Mouse (Mus musculus): ENCODE data around the gene Vmn2r18. TPM values are rescaled to one million over a fixed set of nuclear protein-coding genes. Genes with fewer than 3 reads are reported as not detected.

Vmn2r18 gene
- not detected in 2 replicates for polyA plus RNA-seq (2015; fragmentation: Nextera tagmentation; extraction: Ambion mirVana)

DNA sequence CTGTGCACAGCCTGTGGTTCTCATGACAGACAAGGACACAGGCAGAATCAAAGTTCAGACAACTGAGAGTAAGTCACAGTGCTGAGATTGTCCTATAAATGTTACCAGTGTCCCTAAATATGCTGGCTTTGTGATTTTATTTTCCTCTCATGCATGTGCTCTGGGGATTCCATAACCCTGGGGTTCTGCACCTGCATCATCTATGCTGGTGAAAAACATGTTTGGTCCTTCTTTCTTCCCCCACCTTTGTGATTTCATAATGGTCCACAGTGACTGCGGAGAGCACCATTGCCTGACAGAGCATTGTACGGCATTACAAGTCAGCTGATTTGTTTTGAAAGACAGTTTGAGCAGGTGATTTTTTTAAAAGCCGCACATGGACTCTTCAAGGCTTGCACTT is at the start of gene Vmn2r18:
Gene Vmn2r18, minus strand, starts transcription at position 101 of the 400 bp plus-strand sequence.
- H3K4me1 ChIP-seq (replicated peaks): no peaks in the 10 kb centered on the region
- H3K4me3 ChIP-seq: no peak within 1 kb of the TSS
- no peaks in the 10 kb centered on the region for H3K36me3 ChIP-seq
- H3K4me2 ChIP-seq: no peak within 1 kb of the TSS
- no peaks in the 10 kb centered on the region for H3K27me3 ChIP-seq
- no peaks in the 10 kb centered on the region for H3K9me3 ChIP-seq
- 91% methylated on average over 3 of the region's 3 CpGs for WGBS
- ATAC-seq (ENCODE audit: low read depth): no peak
- H3K9ac ChIP-seq: no peak within 1 kb of the TSS
- H3K27ac ChIP-seq (replicated peaks): no peak within 1 kb of the TSS

DNA sequence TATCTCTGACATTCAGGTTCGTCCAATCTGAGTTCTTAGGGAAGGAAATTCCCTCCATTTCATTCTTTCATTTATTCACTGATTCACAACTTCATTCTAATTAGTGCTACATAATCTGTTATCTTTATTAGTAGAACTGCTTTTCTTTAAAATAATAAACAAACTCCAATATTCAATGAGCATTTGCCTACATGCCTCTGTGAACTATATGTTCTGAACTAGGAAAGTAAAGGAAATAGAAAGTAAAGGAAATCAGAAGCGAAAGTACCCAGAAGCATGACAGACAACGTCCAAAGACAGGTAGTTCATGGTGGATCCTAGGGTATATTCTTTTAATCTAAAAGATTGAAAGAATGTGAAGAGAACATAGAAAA is 45.6 kb upstream of the Vmn2r18 start:
- Histone ChIP-seq H3K9me3 (no peaks in the 10 kb centered on the region), H3K9ac (no peak overlapping the region)
- no peak for ATAC-seq (ENCODE audit: low read depth)

DNA sequence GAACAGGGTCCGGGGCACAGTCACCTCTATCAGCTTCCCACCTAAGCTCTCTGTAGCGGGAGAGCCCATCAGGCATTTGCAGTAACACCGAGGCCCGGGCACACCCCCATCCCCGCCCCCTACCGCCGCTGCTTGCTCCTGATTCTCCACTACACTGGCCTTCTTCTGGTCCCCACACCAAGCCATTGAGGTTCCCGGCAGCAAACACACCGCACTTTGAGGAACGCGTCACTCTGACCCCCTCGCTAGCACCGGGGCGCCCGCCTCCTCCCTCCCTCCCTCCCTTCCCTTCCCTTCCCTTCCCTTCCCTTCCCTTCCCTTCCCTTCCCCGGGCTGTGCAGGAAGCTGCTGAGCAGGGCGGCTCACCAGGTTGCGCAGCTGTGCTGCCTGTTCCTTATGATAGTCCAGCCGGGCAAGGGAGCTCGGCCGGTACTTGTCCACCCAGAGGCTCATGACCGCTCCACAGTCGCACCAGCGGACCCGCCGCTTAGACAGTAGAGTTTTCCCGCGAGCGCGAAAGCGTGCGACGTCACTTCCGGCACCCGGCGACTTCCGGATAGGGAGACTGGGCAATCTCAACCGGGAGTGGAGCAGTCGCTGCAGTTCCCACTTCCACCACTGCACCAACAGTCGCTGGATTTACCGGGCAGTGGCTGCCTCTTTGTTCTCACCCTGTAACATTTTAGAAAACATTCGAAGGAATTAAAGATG is 45.0 kb upstream of the Vmn2r18 start, which contains the start of gene Rfc3:
Gene Rfc3, minus strand, starts transcription at position 543 of the 711 bp plus-strand sequence.
- ATAC-seq (ENCODE audit: low read depth): peak; percentile 99

More for the DNA sequence above, 45.6 kb upstream of the Vmn2r18 start:
- peaks cover 29% of the 10 kb centered on the region for H3K36me3 ChIP-seq
- 64% methylated on average over 3 of the region's 3 CpGs for WGBS
- H3K4me1 ChIP-seq (replicated peaks): peaks cover 14% of the 10 kb centered on the region
- H3K27me3 ChIP-seq: no peaks in the 10 kb centered on the region
- H3K27ac ChIP-seq (replicated peaks): peak overlapping the region; percentile 81; the same call in 1 of the 2 replicates
- H3K4me2 ChIP-seq: peak overlapping the region; percentile 69
- H3K4me3 ChIP-seq: peak overlapping the region; percentile 59; the same call in 1 of the 2 replicates

DNA sequence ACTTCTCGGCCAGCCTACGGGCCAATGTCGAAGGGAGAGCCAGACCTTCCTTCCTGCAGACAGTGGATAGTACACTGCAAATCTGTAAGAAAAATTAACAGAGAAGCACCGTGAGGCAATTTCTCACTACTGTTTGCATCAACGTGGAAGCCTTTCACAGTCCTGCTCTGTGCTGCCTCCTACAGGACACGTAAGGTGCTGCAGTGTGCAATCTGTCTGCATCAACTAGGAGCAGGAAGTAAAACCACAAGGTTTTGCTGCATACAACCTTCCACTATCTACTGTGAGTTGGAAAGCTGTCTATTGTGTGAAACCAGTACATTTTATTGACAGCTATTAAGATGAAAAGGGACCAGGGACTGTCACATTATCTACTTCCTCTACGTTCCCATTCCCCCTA is 39.0 kb upstream of the Vmn2r18 start:
- H3K36me3 ChIP-seq: peaks cover 93% of the 10 kb centered on the region
- H3K4me2 ChIP-seq: no peak overlapping the region
- no peak overlapping the region for H3K4me3 ChIP-seq
- H3K9ac ChIP-seq: no peak overlapping the region
- H3K27me3 ChIP-seq: no peaks in the 10 kb centered on the region
- 0 out of 2 replicates have a peak, but pooled peaks cover 4% of the 10 kb centered on the region for H3K9me3 ChIP-seq
- H3K27ac ChIP-seq (replicated peaks): no peak overlapping the region
- ATAC-seq (ENCODE audit: low read depth): no peak
- WGBS: 93% methylated on average over 7 of the region's 7 CpGs
- peaks cover 7% of the 10 kb centered on the region for H3K4me1 ChIP-seq (replicated peaks)

More for the DNA sequence above, 45.0 kb upstream of the Vmn2r18 start, which contains the start of gene Rfc3:
- no peaks in the 10 kb centered on the region for H3K27me3 ChIP-seq
- under 1% methylated on average over 39 of the region's 42 CpGs for WGBS
- peak within 1 kb of the TSS; percentile 81 for H3K27ac ChIP-seq (replicated peaks)
- H3K9me3 ChIP-seq: no peaks in the 10 kb centered on the region
- peak within 1 kb of the TSS; percentile 78 for H3K9ac ChIP-seq
- peak within 1 kb of the TSS; percentile 59 for H3K4me3 ChIP-seq
- H3K4me1 ChIP-seq (replicated peaks): peaks cover 14% of the 10 kb centered on the region
- peaks cover 34% of the 10 kb centered on the region for H3K36me3 ChIP-seq
- H3K4me2 ChIP-seq: peak within 1 kb of the TSS; percentile 69

DNA sequence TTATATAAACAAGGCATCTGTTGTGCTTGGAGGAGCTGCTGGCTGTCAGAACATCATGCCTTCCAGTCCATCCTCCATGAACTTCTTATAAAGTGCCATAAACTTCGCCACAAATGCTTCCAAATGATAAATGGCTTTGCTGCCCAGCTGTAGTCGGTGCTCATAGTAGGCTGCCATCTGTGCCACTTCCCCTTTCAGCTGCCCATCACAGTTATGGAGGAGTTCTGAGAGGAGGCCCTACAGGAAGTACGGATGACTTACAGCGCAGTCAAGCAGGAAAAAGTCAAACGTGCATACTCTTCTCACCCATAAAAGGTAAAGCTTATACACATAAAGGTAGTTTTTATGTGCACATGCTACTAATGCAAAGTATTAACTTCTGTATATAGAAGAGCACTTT is 37.0 kb upstream of the Vmn2r18 start:
- no peak overlapping the region for H3K27ac ChIP-seq (replicated peaks)
- H3K4me3 ChIP-seq: no peak overlapping the region
- WGBS: 87% methylated on average over 5 of the region's 5 CpGs
- peaks cover 80% of the 10 kb centered on the region for H3K36me3 ChIP-seq
- no peaks in the 10 kb centered on the region for H3K27me3 ChIP-seq
- no peak overlapping the region for H3K9ac ChIP-seq
- no peak overlapping the region for H3K4me2 ChIP-seq
- ATAC-seq (ENCODE audit: low read depth): no peak
- no peaks in the 10 kb centered on the region for H3K4me1 ChIP-seq (replicated peaks)
- 0 out of 2 replicates have a peak, but pooled peaks cover 4% of the 10 kb centered on the region for H3K9me3 ChIP-seq

DNA sequence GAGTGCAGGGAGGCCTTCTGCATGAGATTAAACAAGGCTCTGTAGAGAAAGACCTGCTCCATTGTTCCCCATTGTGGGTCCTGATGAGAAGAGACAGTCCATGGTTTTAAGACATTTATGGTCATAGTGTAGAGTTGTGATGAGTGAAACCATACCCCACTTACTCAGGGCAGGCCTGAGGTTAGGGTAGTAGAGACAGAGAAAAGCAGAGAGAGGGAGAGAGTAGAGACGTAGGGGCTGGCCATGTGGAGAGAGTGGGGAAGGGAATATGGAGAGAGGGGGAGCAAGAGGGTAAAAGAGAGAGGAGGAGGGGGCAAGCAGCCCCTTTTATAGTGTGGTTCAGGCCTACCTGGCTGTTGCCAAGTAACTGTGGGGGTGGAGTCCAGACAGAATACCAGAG is 36.3 kb upstream of the Vmn2r18 start:
- peaks cover 72% of the 10 kb centered on the region for H3K36me3 ChIP-seq
- no peak overlapping the region for H3K9ac ChIP-seq
- no peak overlapping the region for H3K4me3 ChIP-seq
- H3K4me1 ChIP-seq (replicated peaks): no peaks in the 10 kb centered on the region
- H3K9me3 ChIP-seq: 0 out of 2 replicates have a peak, but pooled peaks cover 4% of the 10 kb centered on the region
- ATAC-seq (ENCODE audit: low read depth): no peak
- H3K4me2 ChIP-seq: no peak overlapping the region
- 94% methylated on average over 1 of the region's 1 CpGs for WGBS
- no peak overlapping the region for H3K27ac ChIP-seq (replicated peaks)
- no peaks in the 10 kb centered on the region for H3K27me3 ChIP-seq

DNA sequence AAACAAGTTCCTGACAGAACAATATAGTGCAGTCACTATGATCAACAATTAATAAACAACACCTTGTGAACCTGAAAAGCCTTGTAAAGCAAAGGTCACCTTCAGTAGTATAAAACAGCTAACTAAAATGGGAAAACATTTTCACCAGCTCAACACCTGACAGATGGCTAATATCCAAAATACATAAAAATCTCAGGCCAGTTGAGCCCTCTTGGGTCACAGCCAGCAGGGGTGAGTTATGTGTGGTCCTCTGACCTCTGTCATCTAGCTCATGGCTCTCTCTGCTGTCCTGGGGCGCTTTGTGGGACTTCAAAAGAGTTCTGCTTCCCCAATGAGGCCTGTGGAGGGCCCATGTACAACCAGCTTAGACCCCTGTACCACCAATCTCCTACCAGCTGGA is 4.1 kb downstream of the Vmn2r18 start:
- Histone ChIP-seq H3K4me1 (replicated peaks) (no peaks in the 10 kb centered on the region), H3K4me2 (no peak overlapping the region), H3K9ac (no peak overlapping the region), H3K36me3 (no peaks in the 10 kb centered on the region), H3K4me3 (no peak overlapping the region), H3K27me3 (no peaks in the 10 kb centered on the region), H3K27ac (replicated peaks) (no peak overlapping the region), H3K9me3 (no peaks in the 10 kb centered on the region)
- ATAC-seq (ENCODE audit: low read depth): no peak
- WGBS: 60% methylated on average over 1 of the region's 1 CpGs

Other genes with a start within 250 kb of the Vmn2r18 start
- gene Gm42906, start 177.9 kb downstream of the Vmn2r18 start, polyA plus RNA-seq (2015; fragmentation: Nextera tagmentation; extraction: Ambion mirVana): not detected in 2 replicates
- 62.2 and 70.1 TPM in 2 replicates for gene Rfc3, start 45.2 kb upstream of the Vmn2r18 start, polyA plus RNA-seq (2015; fragmentation: Nextera tagmentation; extraction: Ambion mirVana)

All from neural tube, embryonic 13.5 days (tissue).